Mouse (Mus musculus): ENCODE data around the gene Cpa5. TPM values are rescaled to one million over a fixed set of nuclear protein-coding genes. Genes with fewer than 3 reads are reported as not detected.
A peak's percentile ranks its signal among the peaks of the same experiment; 100 is the strongest.

Cpa5 gene
- polyA plus RNA-seq (2015; fragmentation: Nextera tagmentation; extraction: Ambion mirVana): not detected in 2 replicates

DNA sequence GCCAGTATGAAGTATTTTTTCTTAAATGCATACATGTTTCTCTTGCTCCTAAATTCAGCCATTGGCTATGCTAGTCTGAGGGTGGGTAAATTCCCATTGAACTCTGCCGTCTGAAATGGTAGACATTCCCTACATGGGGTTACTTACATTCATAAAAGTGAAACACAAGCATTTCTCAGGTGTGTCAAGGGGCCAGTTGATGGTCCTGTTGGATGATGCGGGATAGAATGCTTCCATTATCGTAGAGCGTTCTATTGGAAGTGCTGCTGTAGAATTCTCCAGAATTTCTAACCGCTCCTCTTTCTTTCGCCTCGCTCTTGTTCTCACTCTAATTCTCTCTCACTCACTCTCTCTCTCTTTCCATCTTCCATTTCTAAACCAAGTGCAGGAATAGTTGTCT lies at the start of gene Cpa5:
Gene Cpa5, plus strand, starts transcription at position 301 of the 400 bp plus-strand sequence.
- no peaks in the 10 kb centered on the region for H3K9me3 ChIP-seq
- no peaks in the 10 kb centered on the region for H3K36me3 ChIP-seq
- WGBS: 82% methylated on average over 7 of the region's 7 CpGs
- H3K4me3 ChIP-seq: no peak within 1 kb of the TSS
- no peak within 1 kb of the TSS; the same call in 1 of the 2 replicates for H3K27ac ChIP-seq
- ATAC-seq (ENCODE audit: low FRiP score): no peak
- no peak within 1 kb of the TSS for H3K4me2 ChIP-seq
- H3K4me1 ChIP-seq (replicated peaks): peaks cover 15% of the 10 kb centered on the region
- H3K27me3 ChIP-seq: 0 out of 2 replicates have a peak, but pooled peaks cover 3% of the 10 kb centered on the region
- H3K9ac ChIP-seq: no peak within 1 kb of the TSS

DNA sequence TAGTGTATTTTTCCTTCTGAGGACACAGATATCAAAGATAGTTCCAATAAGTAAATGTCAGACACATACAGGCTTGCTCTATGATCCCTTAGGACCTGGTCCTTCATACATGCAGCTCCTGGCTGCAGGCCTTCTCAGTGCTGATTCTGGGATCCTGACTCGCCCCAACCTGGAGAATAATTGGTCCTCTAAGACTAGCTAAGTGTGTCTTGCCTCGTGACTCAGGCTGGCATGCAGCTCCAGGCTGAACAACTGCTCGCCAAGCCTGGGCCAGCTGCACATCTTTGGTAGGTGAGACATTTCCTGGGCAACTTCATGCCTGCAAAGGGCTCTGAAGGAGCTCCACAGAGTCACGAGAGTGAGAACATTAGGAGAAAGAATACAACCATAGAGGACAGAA lies 48.7 kb upstream of the Cpa5 start:
- Histone ChIP-seq H3K27ac (no peak overlapping the region), H3K4me3 (no peak overlapping the region), H3K36me3 (no peaks in the 10 kb centered on the region), H3K4me1 (replicated peaks) (no peaks in the 10 kb centered on the region), H3K9ac (no peak overlapping the region), H3K4me2 (no peak overlapping the region), H3K9me3 (no peaks in the 10 kb centered on the region), H3K27me3 (no peaks in the 10 kb centered on the region)
- 86% methylated on average over 4 of the region's 4 CpGs for WGBS
- no peak for ATAC-seq (ENCODE audit: low FRiP score)

DNA sequence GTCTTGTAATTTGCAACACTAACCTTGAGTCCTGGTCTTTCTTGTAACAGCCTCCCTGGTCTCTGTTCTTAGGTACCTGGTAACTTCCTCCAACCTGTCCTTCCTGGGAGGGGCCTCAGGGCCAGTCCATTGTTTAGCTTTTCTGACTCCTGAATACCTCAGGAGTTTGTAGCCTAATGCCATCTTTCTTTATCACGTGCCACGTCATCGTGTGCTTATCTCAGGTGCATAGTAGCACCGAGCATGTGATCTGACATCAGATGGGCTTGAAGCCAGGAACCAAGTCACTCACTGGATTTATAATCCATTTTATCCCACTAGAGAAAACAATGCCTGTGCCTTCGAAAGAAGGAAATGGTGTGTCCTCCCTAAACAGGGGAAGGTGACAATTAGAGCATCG lies 47.2 kb upstream of the Cpa5 start:
- H3K27me3 ChIP-seq: no peaks in the 10 kb centered on the region
- no peak for ATAC-seq (ENCODE audit: low FRiP score)
- H3K27ac ChIP-seq: no peak overlapping the region
- no peak overlapping the region for H3K4me2 ChIP-seq
- 88% methylated on average over 6 of the region's 6 CpGs for WGBS
- no peaks in the 10 kb centered on the region for H3K36me3 ChIP-seq
- H3K9ac ChIP-seq: no peak overlapping the region
- no peaks in the 10 kb centered on the region for H3K4me1 ChIP-seq (replicated peaks)
- no peak overlapping the region for H3K4me3 ChIP-seq
- no peaks in the 10 kb centered on the region for H3K9me3 ChIP-seq

DNA sequence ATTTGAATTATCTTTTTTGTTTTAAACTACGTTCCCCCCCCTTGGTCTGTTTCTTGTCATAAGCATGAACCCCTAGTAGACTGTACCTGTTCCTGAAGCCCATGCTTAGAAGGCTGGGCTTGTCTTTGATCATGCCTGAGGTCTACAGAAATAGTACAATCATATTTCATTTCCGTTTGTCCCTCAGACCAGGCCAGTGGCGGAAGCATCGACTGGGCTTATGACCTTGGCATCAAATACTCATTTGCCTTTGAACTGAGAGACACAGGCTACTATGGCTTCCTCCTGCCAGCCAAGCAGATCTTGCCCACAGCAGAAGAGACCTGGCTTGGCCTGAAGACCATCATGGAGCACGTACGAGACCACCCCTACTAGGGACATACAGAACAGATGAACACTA lies 46.8 kb upstream of the Cpa5 start:
- Histone ChIP-seq H3K9ac (no peak overlapping the region), H3K4me3 (no peak overlapping the region), H3K4me1 (replicated peaks) (no peaks in the 10 kb centered on the region), H3K4me2 (no peak overlapping the region), H3K9me3 (no peaks in the 10 kb centered on the region), H3K36me3 (no peaks in the 10 kb centered on the region), H3K27me3 (no peaks in the 10 kb centered on the region), H3K27ac (no peak overlapping the region)
- WGBS: 97% methylated on average over 6 of the region's 6 CpGs
- no peak for ATAC-seq (ENCODE audit: low FRiP score)

DNA sequence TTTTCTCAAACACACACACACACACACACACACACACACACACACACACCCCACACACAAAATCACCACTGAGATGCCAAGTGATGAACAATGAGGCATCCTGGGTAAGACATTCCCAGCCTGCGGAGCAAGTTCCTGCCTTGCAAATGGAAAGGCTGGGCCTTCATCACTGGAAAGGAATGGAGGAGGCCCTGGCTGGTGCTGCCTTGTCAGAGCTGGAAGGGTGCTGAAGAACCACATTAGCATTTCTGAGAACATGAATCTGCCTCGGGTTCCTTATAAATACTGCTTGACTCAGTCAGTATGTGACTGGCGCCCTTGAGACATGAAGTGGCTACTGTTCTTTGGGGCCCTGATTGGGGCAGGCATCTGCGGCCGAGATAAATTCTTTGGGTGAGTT lies 42.7 kb upstream of the Cpa5 start, which contains the start of gene Cpa4:
Gene Cpa4, plus strand, starts transcription at position 301 of the 400 bp plus-strand sequence.
- Histone ChIP-seq H3K27ac (0 out of 2 replicates have a peak within 1 kb of the TSS, but pooled peaks have one; percentile 13), H3K9me3 (no peaks in the 10 kb centered on the region), H3K36me3 (no peaks in the 10 kb centered on the region), H3K4me2 (no peak within 1 kb of the TSS), H3K9ac (no peak within 1 kb of the TSS), H3K4me1 (replicated peaks) (peaks cover 14% of the 10 kb centered on the region), H3K4me3 (no peak within 1 kb of the TSS), H3K27me3 (no peaks in the 10 kb centered on the region)
- 74% methylated on average over 5 of the region's 5 CpGs for WGBS
- no peak for ATAC-seq (ENCODE audit: low FRiP score)

DNA sequence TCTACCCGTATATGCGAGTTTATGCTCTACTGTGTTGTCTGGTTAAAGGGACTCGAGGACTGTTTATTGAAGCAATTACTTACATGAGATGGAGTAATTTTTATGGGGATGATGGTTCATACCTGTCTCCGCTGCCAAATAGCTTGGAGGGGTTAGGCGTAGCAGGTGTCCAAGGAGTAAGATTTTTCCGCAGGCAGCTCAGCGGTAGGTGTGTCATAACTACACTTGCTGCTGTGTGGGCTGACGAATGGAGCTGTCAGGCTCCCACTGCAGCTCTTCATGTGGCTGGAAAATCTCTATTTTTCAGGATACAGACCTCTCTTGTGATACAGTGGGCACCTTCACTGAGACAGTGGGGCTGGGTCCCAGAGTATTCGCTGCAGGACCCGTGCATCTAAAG lies 41.5 kb upstream of the Cpa5 start:
- no peaks in the 10 kb centered on the region for H3K27me3 ChIP-seq
- WGBS: 82% methylated on average over 10 of the region's 10 CpGs
- H3K27ac ChIP-seq: peak overlapping the region; percentile 36
- H3K4me3 ChIP-seq: no peak overlapping the region
- no peak for ATAC-seq (ENCODE audit: low FRiP score)
- H3K4me1 ChIP-seq (replicated peaks): peaks cover 21% of the 10 kb centered on the region
- no peaks in the 10 kb centered on the region for H3K36me3 ChIP-seq
- H3K9ac ChIP-seq: no peak overlapping the region
- no peaks in the 10 kb centered on the region for H3K9me3 ChIP-seq
- H3K4me2 ChIP-seq: no peak overlapping the region

DNA sequence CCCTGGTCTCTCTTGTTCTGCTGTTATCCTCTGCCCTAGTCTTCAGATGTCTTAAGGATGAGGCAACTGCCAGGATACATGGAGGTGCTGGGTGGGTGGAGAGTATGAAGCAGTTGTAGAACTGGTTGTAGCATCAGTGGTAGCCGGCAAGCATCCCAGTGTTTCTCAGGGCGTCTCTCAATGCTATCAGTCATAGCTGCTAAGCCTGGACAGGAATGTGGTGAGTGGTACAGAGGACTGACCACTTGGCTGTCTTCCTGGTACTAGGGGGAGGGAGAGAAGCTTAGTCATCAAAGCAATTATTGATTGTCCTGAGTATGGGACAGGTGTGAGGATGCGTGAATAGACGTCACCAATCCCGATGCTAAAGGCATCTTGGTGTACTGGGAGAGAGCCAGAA lies 40.8 kb upstream of the Cpa5 start:
- Histone ChIP-seq H3K9ac (no peak overlapping the region), H3K36me3 (no peaks in the 10 kb centered on the region), H3K27me3 (no peaks in the 10 kb centered on the region), H3K9me3 (no peaks in the 10 kb centered on the region), H3K4me2 (no peak overlapping the region), H3K4me1 (replicated peaks) (peaks cover 21% of the 10 kb centered on the region), H3K4me3 (no peak overlapping the region), H3K27ac (no peak overlapping the region)
- ATAC-seq (ENCODE audit: low FRiP score): no peak
- WGBS: 87% methylated on average over 5 of the region's 5 CpGs

DNA sequence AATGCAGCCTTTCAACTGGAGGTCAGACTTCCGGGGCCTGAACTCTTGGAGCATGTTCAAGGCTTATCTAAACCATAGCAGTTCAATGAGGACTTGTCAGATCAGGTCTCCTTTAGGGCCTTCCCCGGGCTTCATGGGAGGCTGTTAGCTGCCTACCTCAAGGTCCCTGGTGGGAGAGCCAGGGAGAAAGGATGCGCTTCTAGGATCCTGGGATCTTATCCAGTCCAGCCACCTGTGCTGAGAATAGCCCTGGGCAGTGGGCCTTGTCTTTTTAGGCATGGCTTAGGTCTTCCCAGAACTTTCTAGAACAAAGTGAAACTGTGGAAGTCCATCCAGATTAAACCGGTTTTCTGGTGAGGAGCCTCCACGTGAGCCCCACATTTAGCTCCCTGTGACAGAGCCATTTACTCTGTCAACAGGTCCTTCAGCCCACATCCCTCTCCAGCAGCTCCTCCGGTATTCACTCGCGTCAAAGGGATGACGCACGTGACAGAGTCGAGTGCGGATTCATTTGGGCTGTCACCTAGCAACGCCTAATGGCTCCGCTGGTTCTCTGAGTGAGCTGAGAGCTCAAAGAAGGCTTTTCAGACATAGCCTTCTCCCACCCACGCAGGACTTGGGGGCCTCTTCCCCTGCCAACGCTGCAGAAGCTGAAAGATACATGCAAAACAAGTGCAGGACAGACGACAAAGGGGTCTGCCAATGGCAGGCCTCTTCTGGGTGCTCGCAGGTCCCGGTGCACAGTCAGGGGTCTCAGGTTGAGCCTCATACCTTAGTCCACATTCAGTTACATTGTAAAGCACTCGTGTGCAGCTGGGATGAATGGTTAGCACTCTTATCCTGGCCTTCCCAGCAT lies 38.1 kb upstream of the Cpa5 start:
- Histone ChIP-seq H3K27ac (peak overlapping the region; percentile 78), H3K4me2 (peak overlapping the region; percentile 23), H3K9ac (no peak overlapping the region), H3K4me1 (replicated peaks) (peaks cover 21% of the 10 kb centered on the region), H3K36me3 (no peaks in the 10 kb centered on the region), H3K27me3 (no peaks in the 10 kb centered on the region), H3K9me3 (no peaks in the 10 kb centered on the region), H3K4me3 (no peak overlapping the region)
- WGBS: 24% methylated on average over 20 of the region's 20 CpGs
- peak; percentile 92 for ATAC-seq (ENCODE audit: low FRiP score)

DNA sequence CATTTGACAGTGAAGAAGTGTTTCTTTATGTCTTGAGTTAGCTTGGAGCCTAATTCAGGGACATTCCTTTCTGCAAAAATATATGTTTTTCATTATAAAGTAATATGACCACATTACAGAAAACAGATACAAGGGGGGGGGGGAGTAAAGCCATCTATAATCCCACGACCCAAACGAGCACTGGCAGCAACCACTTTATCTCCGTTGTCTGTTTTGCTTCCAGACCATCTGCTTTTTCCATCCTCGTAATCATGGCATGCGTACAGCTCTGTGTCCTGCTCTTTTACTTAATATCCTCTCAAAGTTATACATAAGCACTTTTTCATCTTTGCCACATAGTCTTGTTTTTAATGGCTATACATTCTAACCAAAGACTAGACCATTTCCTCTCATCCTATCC lies 37.4 kb upstream of the Cpa5 start:
- no peak overlapping the region for H3K9ac ChIP-seq
- ATAC-seq (ENCODE audit: low FRiP score): no peak
- WGBS: 55% methylated on average over 5 of the region's 5 CpGs
- no peaks in the 10 kb centered on the region for H3K9me3 ChIP-seq
- H3K27me3 ChIP-seq: no peaks in the 10 kb centered on the region
- peaks cover 21% of the 10 kb centered on the region for H3K4me1 ChIP-seq (replicated peaks)
- H3K4me2 ChIP-seq: no peak overlapping the region
- no peaks in the 10 kb centered on the region for H3K36me3 ChIP-seq
- H3K27ac ChIP-seq: peak overlapping the region; percentile 78
- no peak overlapping the region for H3K4me3 ChIP-seq

DNA sequence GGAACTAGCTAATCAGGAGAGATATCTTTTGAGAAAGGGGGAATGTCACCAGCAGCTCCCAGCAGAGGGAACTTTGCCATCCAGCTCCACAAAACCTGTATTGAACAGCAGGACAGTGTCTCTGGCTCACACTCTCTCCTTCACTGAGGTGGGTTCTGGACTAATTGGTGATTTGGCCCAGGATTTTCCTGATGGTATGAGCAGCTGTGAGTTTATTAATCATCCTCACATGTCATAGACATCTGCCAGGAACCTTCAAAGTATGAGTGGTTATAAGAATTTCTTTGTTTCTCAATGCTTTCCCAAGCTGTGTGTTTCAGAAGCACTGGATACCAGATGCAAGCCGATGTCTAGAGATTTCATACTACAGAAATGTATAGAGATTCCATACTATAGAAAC lies 35.9 kb upstream of the Cpa5 start:
- ATAC-seq (ENCODE audit: low FRiP score): no peak

DNA sequence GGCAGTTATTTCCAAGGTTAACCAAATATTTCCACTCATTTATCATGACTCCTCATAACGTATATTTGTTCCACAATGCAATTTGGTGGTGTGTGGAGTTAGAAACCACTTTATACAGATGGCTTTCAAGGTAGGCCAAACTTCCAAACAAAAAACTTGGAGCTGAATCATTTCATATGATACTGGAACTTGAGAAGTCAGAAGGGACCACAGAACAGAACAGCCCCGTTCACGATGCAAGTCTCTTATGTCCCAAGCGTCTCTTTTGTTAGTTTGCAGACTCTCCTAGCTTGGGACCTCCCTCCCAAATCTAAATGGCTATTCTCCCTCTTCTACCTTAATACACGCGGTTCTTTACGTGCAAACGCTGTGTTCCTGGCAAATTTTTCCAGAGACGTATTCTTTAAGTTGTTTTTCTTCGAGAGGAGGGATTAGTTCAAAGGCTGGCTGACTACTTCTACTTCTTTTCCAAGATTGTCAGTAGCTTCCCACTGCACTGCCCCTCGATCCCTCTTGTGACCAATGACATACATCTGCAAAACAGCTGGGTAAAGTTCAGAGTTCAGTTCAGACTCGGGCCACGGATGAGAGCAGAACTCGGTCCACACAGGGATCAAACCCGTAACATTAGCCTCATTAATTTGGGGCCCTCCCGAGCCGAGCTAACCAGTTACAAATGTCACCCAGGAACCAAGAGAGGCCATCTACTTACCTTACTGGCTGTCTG lies 34.2 kb upstream of the Cpa5 start:
- no peak overlapping the region for H3K27ac ChIP-seq
- WGBS: 77% methylated on average over 17 of the region's 17 CpGs
- H3K4me1 ChIP-seq (replicated peaks): peaks cover 39% of the 10 kb centered on the region
- H3K4me3 ChIP-seq: no peak overlapping the region
- H3K9ac ChIP-seq: no peak overlapping the region
- no peaks in the 10 kb centered on the region for H3K36me3 ChIP-seq
- H3K9me3 ChIP-seq: no peaks in the 10 kb centered on the region
- ATAC-seq (ENCODE audit: low FRiP score): no peak
- no peaks in the 10 kb centered on the region for H3K27me3 ChIP-seq
- no peak overlapping the region for H3K4me2 ChIP-seq

More for the DNA sequence above, 35.9 kb upstream of the Cpa5 start:
- no peak overlapping the region for H3K4me3 ChIP-seq
- H3K36me3 ChIP-seq: no peaks in the 10 kb centered on the region
- H3K27ac ChIP-seq: no peak overlapping the region
- H3K27me3 ChIP-seq: no peaks in the 10 kb centered on the region
- peaks cover 22% of the 10 kb centered on the region for H3K4me1 ChIP-seq (replicated peaks)
- no peak overlapping the region for H3K9ac ChIP-seq
- WGBS: 84% methylated on average over 1 of the region's 1 CpGs
- H3K9me3 ChIP-seq: no peaks in the 10 kb centered on the region
- no peak overlapping the region for H3K4me2 ChIP-seq

DNA sequence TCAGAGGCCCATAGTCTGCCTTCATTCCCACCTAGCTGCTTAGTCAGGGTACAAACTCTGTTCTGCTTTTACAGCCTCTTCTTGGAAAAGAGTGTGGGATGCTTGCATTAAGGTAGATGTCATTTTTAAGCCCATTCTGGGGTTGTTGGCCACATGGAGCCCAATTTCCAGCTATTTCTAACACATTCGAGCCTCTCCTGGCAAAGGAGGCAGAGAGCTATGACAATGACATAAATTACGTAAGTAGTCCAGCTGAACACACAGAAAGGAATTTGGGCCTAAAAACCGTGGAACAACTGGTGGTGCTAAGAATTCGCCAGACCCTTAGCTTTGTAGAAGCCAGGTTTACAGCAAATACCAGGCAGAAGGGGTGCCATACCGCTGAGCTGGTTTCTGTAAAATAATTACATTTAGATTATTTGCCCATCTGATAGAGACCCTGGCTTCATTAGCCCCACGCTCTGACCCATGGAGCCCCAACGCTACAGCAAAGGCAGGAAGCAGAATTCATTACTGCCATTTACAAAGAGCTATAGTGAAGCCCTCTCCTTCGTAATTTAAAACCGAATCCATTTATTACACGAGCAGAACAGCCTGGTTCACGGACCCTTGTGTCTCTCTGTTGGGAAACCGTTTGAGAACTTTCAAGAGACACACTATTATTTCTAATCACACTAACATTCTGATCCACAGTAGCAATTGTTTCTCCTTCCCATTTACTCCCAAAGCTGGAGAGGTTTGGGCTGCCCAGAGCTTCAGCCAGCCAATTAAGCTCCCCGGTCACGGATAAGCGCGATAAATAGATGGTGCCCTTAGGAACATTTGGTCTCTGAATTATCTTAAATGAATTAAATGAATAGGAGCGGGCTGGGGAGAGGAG lies 30.6 kb upstream of the Cpa5 start:
- Histone ChIP-seq H3K27me3 (no peaks in the 10 kb centered on the region), H3K4me1 (replicated peaks) (peaks cover 27% of the 10 kb centered on the region), H3K9me3 (no peaks in the 10 kb centered on the region), H3K27ac (peak overlapping the region; percentile 71), H3K9ac (no peak overlapping the region), H3K36me3 (no peaks in the 10 kb centered on the region), H3K4me3 (no peak overlapping the region), H3K4me2 (0 out of 2 replicates have a peak overlapping the region, but pooled peaks have one; percentile 7)
- WGBS: 26% methylated on average over 17 of the region's 17 CpGs
- ATAC-seq (ENCODE audit: low FRiP score): 0 out of 2 replicates have a peak, but pooled peaks have one; percentile 46
